Mouse (Mus musculus) stomach, embryonic 14.5 days (tissue): ENCODE data around the gene Elk4. TPM values are rescaled to one million over a fixed set of nuclear protein-coding genes. Genes with fewer than 3 reads are reported as not detected.
A peak's percentile ranks its signal among the peaks of the same experiment; 100 is the strongest.

Source experiments
- ATAC-seq: fragments of 200-750 bp; cut with Nextera tagmentation; 2 replicates; pipeline ENCODE4 v1.8.0; 2017; ENCODE audit warnings: low read depth, moderate TSS enrichment; ENCODE audit not compliant: insufficient number of reproducible peaks, insufficient read depth, low FRiP score
- H3K27ac ChIP-seq: fragments of 300-500 bp; sonication (generic); 2 replicates; pipeline ENCODE4 v1.5.1; 2014; ENCODE audit warnings: mild to moderate bottlenecking, low read length, moderate library complexity, mixed read lengths
- H3K27me3 ChIP-seq: fragments of 300-500 bp; sonication (generic); 2 replicates; pipeline ENCODE4 v1.6.1; 2014; ENCODE audit warnings: low read length, control low read depth, mixed read lengths; ENCODE audit not compliant: control insufficient read depth, insufficient read depth
- H3K36me3 ChIP-seq: fragments of 300-500 bp; sonication (generic); 2 replicates; pipeline ENCODE4 v1.6.1; 2014; ENCODE audit warnings: mild to moderate bottlenecking, control low read depth, low read length, moderate library complexity, mixed read lengths; ENCODE audit not compliant: control insufficient read depth, insufficient read depth
- H3K4me1 ChIP-seq: fragments of 300-500 bp; sonication (generic); 2 replicates; pipeline ENCODE4 v1.6.1; 2014; ENCODE audit warnings: low read length, control low read depth, mixed read lengths; ENCODE audit not compliant: control insufficient read depth, insufficient read depth
- H3K4me2 ChIP-seq: fragments of 300-500 bp; sonication (generic); replicated peaks from 2 replicates; pipeline ENCODE4 v1.6.1; 2014; ENCODE audit warnings: low read depth, low read length, control low read depth
- H3K4me3 ChIP-seq: fragments of 300-500 bp; sonication (generic); 2 replicates; pipeline ENCODE4 v1.5.1; 2014; ENCODE audit warnings: low read depth, low read length, control low read depth
- H3K9ac ChIP-seq: fragments of 300-500 bp; sonication (generic); replicated peaks from 2 replicates; pipeline ENCODE4 v1.6.1; 2014; ENCODE audit warnings: low read depth, mild to moderate bottlenecking, control low read depth, low read length, moderate library complexity, mixed read lengths
- H3K9me3 ChIP-seq: fragments of 300-500 bp; sonication (generic); 2 replicates; pipeline ENCODE4 v1.6.1; 2016; ENCODE audit warnings: low read depth, low read length, control low read depth; ENCODE audit not compliant: control insufficient read depth
- WGBS: fragments of 180-500 bp; shearing (Covaris S2); extraction: QIAGEN DNeasy Blood & Tissue Kit; methylation state at CpG from one replicate; pipeline ENCODE4 v1.1.7; 2014; 5-methylcytosine and 5-hydroxymethylcytosine counted together
- polyA plus RNA-seq: library from polyadenylated mRNA; unstranded; fragments of >200 nt; fragmentation: Nextera tagmentation; extraction: Ambion mirVana; gene quantifications from 2 replicates; pipeline ENCODE4 v1.2.1, GENCODE M21; 2014

Elk4 gene
- polyA plus RNA-seq, 1 experiment from 2014 or later = 38.2 TPM

DNA sequence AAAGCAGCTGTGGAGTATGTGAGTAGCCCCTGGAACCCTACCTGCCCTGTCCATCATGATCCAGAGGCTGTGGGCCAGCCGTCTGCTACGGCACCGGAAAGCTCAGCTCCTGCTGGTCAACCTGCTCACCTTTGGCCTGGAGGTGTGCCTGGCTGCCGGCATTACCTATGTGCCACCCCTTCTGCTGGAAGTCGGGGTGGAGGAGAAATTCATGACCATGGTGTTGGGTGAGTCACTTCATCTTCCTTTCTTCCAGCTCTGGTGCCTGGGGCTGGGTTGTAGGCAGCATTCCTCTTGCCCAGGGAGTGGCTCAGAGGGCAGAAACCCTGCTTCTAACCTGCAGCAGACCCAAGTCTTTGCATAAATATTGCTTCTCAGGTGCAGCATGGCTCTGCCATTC is 30.5 kb upstream of the Elk4 start:
- Histone ChIP-seq H3K27me3 (no peaks in the 10 kb centered on the region), H3K4me3 (no peak overlapping the region), H3K4me2 (no peak overlapping the region), H3K9ac (no peak overlapping the region), H3K36me3 (no peaks in the 10 kb centered on the region), H3K4me1 (peaks cover 16% of the 10 kb centered on the region; the same call in 1 of the 2 replicates), H3K27ac (no peak overlapping the region), H3K9me3 (no peaks in the 10 kb centered on the region)
- no peak for ATAC-seq
- 80% methylated on average over 5 of the region's 5 CpGs for WGBS

DNA sequence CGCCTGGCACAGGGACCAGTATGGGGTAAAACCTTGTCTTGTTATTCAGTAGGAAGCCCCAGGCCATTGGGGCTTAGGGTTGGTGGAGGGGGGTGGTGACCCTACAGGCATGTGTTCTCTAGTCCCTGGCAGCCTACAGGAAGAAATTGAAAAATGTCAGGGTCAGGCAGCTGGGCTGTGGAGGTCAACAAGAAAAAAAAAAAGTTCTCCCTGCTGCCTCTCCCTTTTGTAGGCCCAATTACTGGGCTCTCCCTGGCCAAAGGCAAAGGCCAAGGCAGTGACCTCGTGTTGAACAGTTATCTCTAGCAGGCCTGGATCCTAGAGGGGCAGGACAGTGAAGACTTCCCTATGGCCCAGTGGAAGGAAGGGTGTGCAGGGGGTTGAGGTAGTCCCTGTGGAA is 26.9 kb upstream of the Elk4 start:
- no peak for ATAC-seq
- Histone ChIP-seq H3K4me1 (no peaks in the 10 kb centered on the region), H3K4me3 (no peak overlapping the region), H3K27ac (no peak overlapping the region), H3K36me3 (no peaks in the 10 kb centered on the region), H3K27me3 (no peaks in the 10 kb centered on the region), H3K9me3 (no peaks in the 10 kb centered on the region), H3K9ac (no peak overlapping the region), H3K4me2 (no peak overlapping the region)
- WGBS = 38% methylated on average over 2 of the region's 2 CpGs

DNA sequence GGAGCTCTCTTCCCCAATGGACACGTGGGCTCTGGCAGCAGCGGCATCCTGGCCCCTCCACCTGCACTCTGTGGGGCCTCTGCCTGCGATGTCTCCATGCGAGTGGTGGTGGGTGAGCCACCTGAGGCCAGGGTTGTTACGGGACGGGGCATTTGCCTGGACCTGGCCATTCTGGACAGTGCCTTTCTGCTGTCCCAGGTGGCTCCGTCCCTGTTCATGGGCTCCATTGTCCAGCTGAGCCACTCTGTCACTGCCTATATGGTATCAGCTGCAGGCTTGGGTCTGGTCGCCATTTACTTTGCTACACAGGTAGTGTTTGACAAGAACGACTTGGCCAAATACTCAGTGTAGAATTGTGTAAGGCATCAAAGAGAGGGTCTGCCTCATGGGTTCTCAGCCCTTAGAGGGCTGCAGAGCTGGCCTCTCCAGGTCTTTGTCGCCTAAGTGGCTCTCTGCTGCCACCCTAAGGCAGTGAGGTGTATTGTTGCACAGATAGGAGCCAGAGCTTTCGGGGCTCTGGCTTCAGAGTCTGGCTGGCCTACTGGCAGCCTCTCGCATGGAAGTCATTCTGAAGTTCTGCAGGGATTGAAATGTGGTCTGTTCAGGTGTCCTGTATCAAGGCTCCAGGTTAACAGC is 25.9 kb upstream of the Elk4 start:
- Histone ChIP-seq H3K4me3 (no peak overlapping the region), H3K36me3 (no peaks in the 10 kb centered on the region), H3K9me3 (no peaks in the 10 kb centered on the region), H3K4me1 (no peaks in the 10 kb centered on the region), H3K4me2 (no peak overlapping the region), H3K27ac (no peak overlapping the region), H3K27me3 (no peaks in the 10 kb centered on the region), H3K9ac (no peak overlapping the region)
- 0 out of 2 replicates have a peak, but pooled peaks have one; percentile 39 for ATAC-seq
- WGBS = 48% methylated on average over 12 of the region's 12 CpGs

DNA sequence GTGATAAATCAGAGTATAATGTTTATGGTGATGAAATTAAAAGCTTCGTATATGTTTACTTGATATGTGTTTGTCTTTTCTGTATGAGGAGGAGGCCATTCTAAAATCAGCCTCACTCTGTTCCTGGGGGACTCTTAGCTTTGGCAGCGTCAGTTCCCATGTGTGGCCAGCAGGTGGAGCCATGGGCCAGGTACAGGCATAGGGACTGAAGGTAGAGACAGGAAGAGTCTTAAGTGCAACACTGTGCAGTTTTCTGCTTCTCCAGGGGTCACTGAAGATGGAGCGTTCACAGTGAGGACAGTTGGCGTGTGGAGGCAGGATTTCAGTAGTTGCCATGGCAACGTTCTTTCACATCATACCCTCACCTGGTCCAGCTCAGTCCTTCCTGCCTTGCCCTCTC is 24.5 kb upstream of the Elk4 start:
- 6% methylated on average over 5 of the region's 5 CpGs for WGBS
- ATAC-seq = 0 out of 2 replicates have a peak, but pooled peaks have one; percentile 39

DNA sequence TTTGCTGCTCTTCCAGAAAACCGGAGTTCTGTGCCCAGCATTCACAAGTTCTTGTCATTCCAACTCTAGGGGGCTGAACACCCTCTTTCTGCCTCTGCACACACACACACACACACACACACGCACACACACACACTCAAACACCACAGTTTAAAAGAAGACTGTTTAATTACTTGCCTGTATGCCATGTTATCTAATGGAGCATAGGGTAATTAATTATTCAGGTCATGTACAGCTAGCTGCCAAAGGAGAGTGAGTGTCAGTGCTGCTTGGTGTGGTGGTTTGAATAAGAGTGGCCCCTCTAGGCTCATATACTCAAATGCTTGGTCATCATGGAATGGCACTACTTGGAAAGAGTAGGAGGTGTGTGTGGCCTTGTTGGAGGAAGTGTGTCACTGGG is 23.6 kb upstream of the Elk4 start:
- Histone ChIP-seq H3K27me3 (no peaks in the 10 kb centered on the region), H3K27ac (no peak overlapping the region), H3K9ac (no peak overlapping the region), H3K9me3 (no peaks in the 10 kb centered on the region), H3K4me3 (no peak overlapping the region), H3K4me1 (no peaks in the 10 kb centered on the region), H3K4me2 (no peak overlapping the region), H3K36me3 (no peaks in the 10 kb centered on the region)
- no peak for ATAC-seq
- 73% methylated on average over 2 of the region's 2 CpGs for WGBS

More for the DNA sequence above, 24.5 kb upstream of the Elk4 start:
- Histone ChIP-seq H3K27ac (no peak overlapping the region), H3K4me3 (no peak overlapping the region), H3K36me3 (no peaks in the 10 kb centered on the region), H3K4me2 (no peak overlapping the region), H3K4me1 (no peaks in the 10 kb centered on the region), H3K9me3 (no peaks in the 10 kb centered on the region), H3K9ac (no peak overlapping the region), H3K27me3 (no peaks in the 10 kb centered on the region)

DNA sequence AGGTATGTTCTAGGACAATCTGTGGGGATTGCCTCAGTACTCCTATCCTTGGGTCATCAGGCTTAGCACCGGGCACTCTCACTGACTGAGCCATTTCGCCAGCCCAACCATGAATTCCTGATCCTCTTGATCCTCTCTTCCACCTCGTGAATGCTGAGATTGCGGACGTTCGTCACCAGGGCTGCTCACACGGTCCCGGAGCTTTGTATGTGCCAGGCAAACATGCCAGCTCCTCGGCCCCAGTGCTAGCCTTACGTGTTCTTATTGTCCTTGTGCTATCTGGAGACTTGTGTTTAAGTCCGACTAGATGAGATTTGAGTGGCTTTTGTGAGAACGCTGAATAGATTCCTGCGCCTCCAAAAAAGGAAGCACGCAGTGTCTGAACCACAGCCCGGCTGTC is 20.0 kb upstream of the Elk4 start:
- no peak for ATAC-seq
- Histone ChIP-seq H3K4me3 (no peak overlapping the region), H3K36me3 (no peaks in the 10 kb centered on the region), H3K27ac (no peak overlapping the region), H3K9ac (no peak overlapping the region), H3K4me2 (no peak overlapping the region), H3K27me3 (no peaks in the 10 kb centered on the region), H3K4me1 (no peaks in the 10 kb centered on the region), H3K9me3 (no peaks in the 10 kb centered on the region)
- 71% methylated on average over 15 of the region's 15 CpGs for WGBS

DNA sequence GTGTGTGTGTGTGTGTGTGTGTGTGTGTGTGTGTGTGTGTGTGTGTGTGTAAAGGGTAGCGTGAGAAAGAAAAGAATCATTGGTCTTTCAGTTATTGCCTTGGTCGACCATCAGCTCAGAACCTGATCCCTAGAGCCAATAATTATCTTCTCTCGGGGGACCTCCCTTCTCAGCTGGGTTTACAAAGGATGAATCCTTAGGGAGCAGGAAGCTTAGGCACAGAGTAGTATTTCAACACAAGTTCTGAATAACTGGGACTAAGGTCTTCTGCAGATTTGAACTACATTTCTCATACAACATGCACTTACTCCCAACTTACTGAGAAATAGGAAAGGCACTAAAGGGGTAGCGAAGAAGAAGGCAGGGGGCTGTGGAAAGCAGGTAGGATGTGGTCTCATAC is 17.9 kb upstream of the Elk4 start:
- Histone ChIP-seq H3K4me1 (no peaks in the 10 kb centered on the region), H3K9me3 (no peaks in the 10 kb centered on the region), H3K9ac (no peak overlapping the region), H3K36me3 (no peaks in the 10 kb centered on the region), H3K4me3 (no peak overlapping the region), H3K27me3 (no peaks in the 10 kb centered on the region), H3K4me2 (no peak overlapping the region), H3K27ac (no peak overlapping the region)
- WGBS = 75% methylated on average over 4 of the region's 4 CpGs
- no peak for ATAC-seq

DNA sequence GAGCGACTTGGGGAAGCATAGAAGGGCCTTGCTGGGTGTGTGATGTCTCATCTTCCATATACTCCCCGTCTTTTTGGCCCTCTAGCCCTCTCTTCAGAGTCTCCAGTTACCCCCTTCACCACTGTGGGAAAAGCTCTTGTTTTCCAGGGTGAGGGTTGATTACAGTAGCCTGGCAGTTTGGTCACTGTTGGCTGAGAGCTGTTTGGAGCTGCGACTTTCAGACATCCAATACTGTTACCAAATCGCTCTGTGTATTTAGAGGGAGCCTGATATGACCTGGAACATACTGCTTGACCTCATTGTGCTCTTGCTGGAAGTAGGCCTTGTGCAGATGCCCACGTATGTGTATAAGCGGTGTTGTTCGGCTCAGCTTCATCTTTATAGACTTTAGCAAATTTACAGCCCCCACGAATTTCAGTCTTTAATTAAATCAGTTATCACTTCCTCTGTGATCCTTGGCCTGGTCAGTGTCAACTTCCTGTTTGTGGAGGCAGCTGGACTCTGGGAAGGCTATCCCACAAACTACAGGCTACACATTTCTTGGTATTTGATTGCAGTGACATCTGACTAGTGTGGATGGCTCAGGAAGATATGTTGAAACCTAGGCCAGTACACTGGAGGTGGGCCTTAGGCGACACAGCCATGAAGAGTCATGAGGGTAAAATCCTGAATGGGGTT is 17.2 kb upstream of the Elk4 start:
- Histone ChIP-seq H3K4me1 (no peaks in the 10 kb centered on the region), H3K27me3 (no peaks in the 10 kb centered on the region), H3K36me3 (no peaks in the 10 kb centered on the region), H3K9me3 (no peaks in the 10 kb centered on the region), H3K4me2 (no peak overlapping the region), H3K27ac (no peak overlapping the region), H3K9ac (no peak overlapping the region), H3K4me3 (no peak overlapping the region)
- ATAC-seq = no peak
- 80% methylated on average over 9 of the region's 9 CpGs for WGBS
